Mouse (Mus musculus) myocyte (in vitro differentiated cells): ENCODE measurements around the gene Napb. TPM values are rescaled to one million over a fixed set of nuclear protein-coding genes. Genes with fewer than 3 reads are reported as not detected.

Source experiments
- H3K27me3 ChIP-seq: one replicate; pipeline ENCODE4 v1.6.1; 2011; ENCODE audit not compliant: control insufficient read depth, insufficient read depth, insufficient read length
- H3K36me3 ChIP-seq: one replicate; pipeline ENCODE4 v1.6.1; 2011; ENCODE audit not compliant: control insufficient read depth, insufficient read depth
- H3K4me2 ChIP-seq: one replicate; pipeline ENCODE4 v1.6.1; 2011; ENCODE audit warnings: low read depth, control low read depth
- H3K4me3 ChIP-seq: one replicate; pipeline ENCODE4 v1.5.1; 2011; ENCODE audit warnings: mild to moderate bottlenecking, control low read depth, moderate library complexity
- H3K79me2 ChIP-seq: one replicate; pipeline ENCODE4 v1.6.1; 2011; ENCODE audit not compliant: control insufficient read depth, insufficient read depth
- H3ac ChIP-seq: one replicate; pipeline ENCODE4 v1.6.1; 2011; ENCODE audit not compliant: control insufficient read depth, insufficient read length
- CEBPB ChIP-seq: IDR thresholded peaks from 2 replicates; pipeline ENCODE4 v1.6.1; 2011; ENCODE audit warnings: mild to moderate bottlenecking, moderate library complexity; ENCODE audit not compliant: poor library complexity, insufficient read depth, severe bottlenecking
- E2F4 ChIP-seq: IDR thresholded peaks from one replicate; pipeline ENCODE4 v1.6.1; 2011; ENCODE audit warnings: mild to moderate bottlenecking, control low read depth, moderate library complexity; ENCODE audit not compliant: insufficient read depth
- MAX ChIP-seq: IDR thresholded peaks from one replicate; pipeline ENCODE4 v1.6.1; 2011; ENCODE audit warnings: low read depth, mild to moderate bottlenecking, control low read depth
- MYOD1 ChIP-seq, 3 experiments: IDR thresholded peaks; one replicate each; pipeline ENCODE4 v1.6.1; 2011; ENCODE audit warnings: control low read depth in 2 of 3, low read depth in 2 of 3, mild to moderate bottlenecking in 2 of 3, moderate library complexity in 1 of 3; ENCODE audit not compliant: insufficient read length in 2 of 3, control insufficient read depth in 1 of 3
- MYOG ChIP-seq, 3 experiments: IDR thresholded peaks; one replicate each; pipeline ENCODE4 v1.6.1; 2011; ENCODE audit warnings: control low read depth in 2 of 3, low read depth in 2 of 3, mild to moderate bottlenecking in 2 of 3; ENCODE audit not compliant: insufficient read length in 2 of 3, control insufficient read depth in 1 of 3, insufficient read depth in 1 of 3
- POLR2A ChIP-seq: IDR thresholded peaks from one replicate; pipeline ENCODE4 v1.6.1; 2011; ENCODE audit warnings: low read depth, mild to moderate bottlenecking, control low read depth, moderate library complexity; ENCODE audit not compliant: insufficient read length
- POLR2AphosphoS2 ChIP-seq: IDR thresholded peaks from one replicate; pipeline ENCODE4 v1.6.1; 2011; ENCODE audit warnings: low read depth, control low read depth; ENCODE audit not compliant: insufficient read length
- REST ChIP-seq: IDR thresholded peaks from one replicate; pipeline ENCODE4 v1.6.1; 2011; ENCODE audit warnings: mild to moderate bottlenecking, control low read depth, moderate library complexity; ENCODE audit not compliant: insufficient read depth, insufficient read length
- SRF ChIP-seq: IDR thresholded peaks from one replicate; pipeline ENCODE4 v1.6.1; 2011; ENCODE audit warnings: low read depth; ENCODE audit not compliant: control insufficient read depth, insufficient read length
- TCF12 ChIP-seq: IDR thresholded peaks from one replicate; pipeline ENCODE4 v1.6.1; 2011; ENCODE audit warnings: mild to moderate bottlenecking, control low read depth; ENCODE audit not compliant: poor library complexity, insufficient read depth, severe bottlenecking
- TCF3 ChIP-seq: IDR thresholded peaks from one replicate; pipeline ENCODE4 v1.6.1; 2011; ENCODE audit warnings: low read depth, control low read depth; ENCODE audit not compliant: insufficient read length
- USF1 ChIP-seq: IDR thresholded peaks from one replicate; pipeline ENCODE4 v1.6.1; 2011; ENCODE audit warnings: low read depth, mild to moderate bottlenecking, control low read depth, moderate library complexity
- polyA plus RNA-seq: library from polyadenylated mRNA; unstranded; fragments of >200 nt; fragmentation: generic; extraction: Trizol; gene quantifications from one replicate; pipeline ENCODE4 v1.2.1, GENCODE M21; 2012; ENCODE audit warnings: missing spikeins

Gene Napb
- polyA plus RNA-seq, 1 experiment, result 2.3 TPM

DNA sequence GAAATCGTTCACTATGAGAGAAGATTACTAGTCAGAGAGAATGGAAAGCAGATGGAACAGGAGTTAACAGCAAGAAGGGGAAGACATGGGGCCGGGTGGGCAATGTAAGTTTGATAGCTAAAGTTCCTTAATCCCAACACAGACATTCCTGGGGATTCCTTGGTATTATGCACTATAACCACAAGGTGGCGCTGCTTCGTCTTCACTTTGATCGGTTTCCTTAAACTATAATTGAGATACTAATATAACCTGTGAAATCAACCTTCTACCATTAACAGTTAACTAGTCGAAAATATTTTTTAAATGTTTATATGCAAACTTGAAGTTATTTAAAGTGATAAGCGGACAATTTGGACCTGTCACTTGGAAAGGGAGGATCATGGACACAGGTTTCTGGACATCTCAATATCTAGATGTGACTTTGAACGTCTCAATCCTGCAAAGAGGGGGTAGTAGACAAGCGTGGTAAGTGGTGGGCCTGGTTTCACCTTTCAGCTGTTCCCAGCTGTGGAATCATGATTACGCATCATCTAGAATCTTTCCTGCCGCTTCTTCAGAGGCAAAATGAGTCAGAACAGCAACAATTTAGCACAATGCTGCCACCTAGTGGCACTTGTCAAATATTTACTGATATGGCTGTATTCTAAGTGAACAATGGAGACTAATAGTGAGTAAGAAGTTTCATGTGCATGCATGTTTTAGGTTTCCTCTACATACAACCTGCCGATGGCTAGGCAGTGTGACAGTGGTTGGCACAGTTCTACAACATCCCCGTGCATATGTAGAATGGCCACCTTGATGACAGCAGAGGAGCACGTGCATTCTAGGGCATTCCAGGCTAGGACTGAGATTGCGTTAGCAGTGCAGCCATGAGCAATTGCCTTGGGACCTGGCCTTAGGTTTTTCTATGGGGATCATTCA, 19.9 kb upstream of the Napb start:
- no peak for TF ChIP-seq TCF3
- TF ChIP-seq POLR2A, result no peak
- no peak for TF ChIP-seq TCF12
- TF ChIP-seq MYOD1 (IDR thresholded peaks at IDR 0.05; ENCODE audit: control insufficient read depth in 1 of 3, insufficient read length in 2 of 3, low read depth in 2 of 3), result no peak
- TF ChIP-seq USF1, result no peak
- TF ChIP-seq CEBPB, result no peak
- TF ChIP-seq MYOG (IDR thresholded peaks at IDR 0.05; ENCODE audit: control insufficient read depth in 1 of 3, insufficient read depth in 1 of 3, insufficient read length in 2 of 3, low read depth in 2 of 3), result no peak
- TF ChIP-seq REST, result no peak
- no peak for TF ChIP-seq POLR2AphosphoS2
- no peak for TF ChIP-seq MAX
- no peak for TF ChIP-seq SRF
- no peak for TF ChIP-seq E2F4
- H3K79me2 ChIP-seq, result no peaks in the 10 kb centered on the region
- peak overlapping the region; percentile 9 for H3K4me3 ChIP-seq
- no peaks in the 10 kb centered on the region for H3K27me3 ChIP-seq
- peak overlapping the region; percentile 76 for H3K4me2 ChIP-seq
- H3ac ChIP-seq, result no peak overlapping the region
- H3K36me3 ChIP-seq, result no peaks in the 10 kb centered on the region

DNA sequence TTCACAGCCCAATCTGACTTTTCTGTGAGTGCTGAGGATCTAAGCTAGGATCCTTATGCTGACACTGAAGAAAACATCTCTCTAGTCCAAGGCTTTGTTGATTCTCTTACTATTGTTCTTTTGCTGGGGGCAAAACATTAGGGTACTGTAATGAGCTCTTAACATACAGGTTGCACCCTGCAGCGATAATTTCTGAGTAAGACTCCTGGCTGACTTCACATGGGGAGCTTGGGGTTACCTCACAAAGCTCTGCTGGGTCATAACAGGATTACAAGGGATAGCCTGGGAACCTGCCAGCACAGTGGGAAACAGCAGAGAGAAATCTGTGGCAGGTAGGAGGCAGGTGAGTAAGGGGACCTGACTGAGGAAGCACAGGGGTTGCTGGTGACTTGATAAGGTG, 17.8 kb upstream of the Napb start, which contains the start of gene Cstl1:
Gene Cstl1, plus strand, starts transcription at position 301 of the 400 bp plus-strand sequence.
- no peaks in the 10 kb centered on the region for H3K27me3 ChIP-seq
- no peak within 1 kb of the TSS for H3ac ChIP-seq
- H3K4me3 ChIP-seq, result no peak within 1 kb of the TSS
- no peaks in the 10 kb centered on the region for H3K36me3 ChIP-seq
- H3K79me2 ChIP-seq, result no peaks in the 10 kb centered on the region
- no peak for TF ChIP-seq CEBPB
- TF ChIP-seq TCF3, result no peak
- TF ChIP-seq MYOD1 (IDR thresholded peaks at IDR 0.05; ENCODE audit: control insufficient read depth in 1 of 3, insufficient read length in 2 of 3, low read depth in 2 of 3), result no peak
- TF ChIP-seq POLR2AphosphoS2, result no peak
- no peak for TF ChIP-seq POLR2A
- no peak for TF ChIP-seq TCF12
- no peak within 1 kb of the TSS for H3K4me2 ChIP-seq

DNA sequence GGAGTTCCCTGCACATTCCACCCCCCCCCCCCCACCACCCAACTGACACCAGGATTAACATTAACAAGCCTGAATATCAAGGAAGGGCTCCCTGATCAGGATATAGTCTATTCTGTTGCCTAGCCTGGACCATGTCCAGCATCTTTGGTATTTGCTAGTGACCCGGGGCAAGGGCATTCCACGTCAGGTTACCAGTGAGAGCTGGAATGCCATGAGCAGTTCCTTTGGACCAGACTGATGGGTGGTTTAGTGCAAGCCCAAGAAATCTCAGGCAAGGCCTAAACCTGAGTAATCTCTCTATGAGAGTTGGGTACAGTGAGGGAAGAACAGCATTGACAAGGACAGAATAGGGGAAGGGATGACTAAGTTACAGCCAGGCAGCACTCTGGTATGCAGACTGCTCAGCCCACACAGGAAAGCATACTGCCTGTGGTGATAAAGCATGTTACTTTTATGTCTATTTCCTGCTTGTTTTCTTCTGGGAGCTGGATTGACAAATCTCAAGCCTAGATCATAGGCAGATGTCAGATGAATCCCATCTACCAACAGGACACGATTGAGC, 11.7 kb upstream of the Napb start:
- Histone ChIP-seq H3ac (no peak overlapping the region), H3K27me3 (no peaks in the 10 kb centered on the region), H3K4me3 (no peak overlapping the region), H3K4me2 (peak overlapping the region; percentile 18), H3K36me3 (no peaks in the 10 kb centered on the region), H3K79me2 (no peaks in the 10 kb centered on the region)
- TF ChIP-seq E2F4 (no peak), CEBPB (no peak), TCF12 (no peak), SRF (no peak), TCF3 (no peak), MYOD1 (IDR thresholded peaks at IDR 0.05; ENCODE audit: control insufficient read depth in 1 of 3, insufficient read length in 2 of 3, low read depth in 2 of 3) (no peak), MAX (no peak)

DNA sequence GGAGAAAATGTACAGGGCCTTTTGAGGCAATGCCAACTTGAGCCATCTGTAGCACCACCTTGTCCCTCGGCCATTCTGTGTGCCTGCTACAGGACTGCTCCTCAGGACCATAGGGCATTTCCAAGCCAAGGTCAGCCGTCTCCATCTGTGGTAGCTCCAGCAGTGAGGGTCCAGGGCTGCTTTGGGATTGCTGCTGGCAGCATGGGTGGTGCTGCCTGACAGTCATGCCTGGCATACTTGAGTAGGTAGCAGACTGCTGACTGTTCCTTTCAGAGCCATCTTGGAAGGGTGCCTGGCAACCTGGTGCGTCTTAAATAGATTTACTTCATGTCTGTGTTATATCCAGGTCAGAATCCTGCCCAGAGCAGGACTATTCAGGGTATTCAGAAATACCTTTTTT, 10.7 kb upstream of the Napb start:
- Histone ChIP-seq H3K27me3 (no peaks in the 10 kb centered on the region), H3ac (no peak overlapping the region), H3K4me2 (no peak overlapping the region), H3K4me3 (no peak overlapping the region), H3K36me3 (no peaks in the 10 kb centered on the region), H3K79me2 (no peaks in the 10 kb centered on the region)
- TF ChIP-seq MAX, result no peak

DNA sequence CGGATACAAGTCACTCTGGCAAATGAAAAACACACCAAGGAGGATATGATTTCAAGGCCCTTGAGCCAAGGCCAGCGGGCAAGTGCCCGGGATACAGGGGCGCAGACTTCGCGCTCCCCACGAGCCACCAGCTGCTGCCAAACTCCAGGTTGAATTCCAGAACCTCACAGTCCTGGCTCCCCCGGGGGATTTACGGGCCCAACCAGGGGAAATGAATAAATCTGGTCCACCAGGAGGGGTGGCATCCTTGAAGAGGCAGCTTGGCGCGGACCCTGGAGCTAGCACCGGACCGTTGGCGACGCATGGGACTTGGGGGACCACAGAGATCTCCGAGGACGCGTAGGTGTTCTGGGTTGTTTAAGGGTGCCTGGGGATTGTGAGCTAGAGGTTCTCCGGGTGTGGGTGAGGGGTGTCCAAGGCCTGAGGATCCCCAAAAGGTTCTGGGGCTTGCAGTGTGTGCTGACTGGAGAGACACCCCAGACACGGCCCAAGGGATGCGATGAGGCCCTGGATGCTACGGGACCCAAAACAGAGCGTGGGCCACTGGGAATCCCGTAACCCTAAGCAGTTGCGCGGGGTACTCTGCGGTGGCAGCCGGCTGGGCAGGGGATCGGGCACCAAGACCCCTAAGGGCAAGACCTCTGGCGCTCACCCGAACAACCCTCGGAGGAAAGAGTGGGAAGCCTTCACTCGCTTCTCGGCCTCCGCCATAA, 497 bp downstream of the Napb start:
- Histone ChIP-seq H3K4me3 (peak overlapping the region; percentile 94), H3K27me3 (no peaks in the 10 kb centered on the region), H3K4me2 (peak overlapping the region; percentile 89), H3K36me3 (peaks cover 5% of the 10 kb centered on the region), H3ac (peak overlapping the region; percentile 59), H3K79me2 (peaks cover 41% of the 10 kb centered on the region)
- TF ChIP-seq CEBPB (no peak), MYOD1 (IDR thresholded peaks at IDR 0.05; ENCODE audit: control insufficient read depth in 1 of 3, insufficient read length in 2 of 3, low read depth in 2 of 3) (no peak), USF1 (no peak), POLR2AphosphoS2 (no peak), SRF (no peak), TCF3 (no peak), E2F4 (no peak), MYOG (IDR thresholded peaks at IDR 0.05; ENCODE audit: control insufficient read depth in 1 of 3, insufficient read depth in 1 of 3, insufficient read length in 2 of 3, low read depth in 2 of 3) (no peak), TCF12 (no peak), POLR2A (no peak), REST (no peak), MAX (no peak)
